In the genomic region with DNA sequence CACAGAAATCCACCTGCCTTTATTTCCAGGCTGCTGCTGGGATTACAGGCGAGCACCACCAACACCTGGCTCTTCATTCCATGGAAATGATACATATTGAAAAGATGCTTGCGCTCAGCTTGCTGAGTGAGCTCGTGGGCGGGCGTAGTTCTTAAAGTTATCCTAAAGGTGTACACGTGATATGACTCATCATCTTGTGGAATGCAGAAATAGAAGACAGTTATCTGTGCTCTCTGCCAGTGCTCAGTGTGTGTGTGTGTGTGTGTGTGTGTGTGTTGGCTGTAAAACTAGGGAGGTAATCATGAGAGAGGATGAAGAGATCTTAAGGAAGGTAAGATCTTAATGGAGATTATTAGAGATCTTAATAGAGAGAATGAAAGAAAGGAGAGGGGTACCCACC, we compare ENCODE assay signal across 14 mouse cellular contexts. TPM values are rescaled to one million over a fixed set of nuclear protein-coding genes. Genes with fewer than 3 reads are reported as not detected.
DNase-seq lines count a peak whose midpoint lies in the region.
"Had no signal": no experiment of that assay in that cellular context is flagged by ENCODE, and none has a peak within 500 bp of the region (broad histone marks: within the 10 kb centered on the region; RNA-seq: fewer than 3 reads in every experiment).

No protein-coding gene starts in this region.

- peak; percentile 72 for DNase-seq in left cerebral cortex, adult 11 months (ENCODE audit: low spot score)
- DNase-seq in left cerebral cortex, postnatal 4 days, result no peak
- peak; percentile 14 for DNase-seq in NIH3T3 (ENCODE audit: low read depth)
- DNase-seq in induced T-regulatory cell, adult 2 months (ENCODE audit: low read depth), result peak; percentile 41
- peak; percentile 55 for DNase-seq in right cerebral cortex, postnatal 14 days
- DNase-seq in adrenal gland, adult 8-10 months, result no peak
- no peak for DNase-seq in cerebellum, postnatal 14 days
- no peak for DNase-seq in cerebellum, adult 18-20 months
- DNase-seq: cerebellum, adult 11-12 months; embryo, embryonic 11 days; gastrocnemius, adult 2 months; kidney, adult 9 months; layer of hippocampus, postnatal 36 days; lung, postnatal 4 days had no signal

- intact Hi-C loops in left cerebral cortex, postnatal 4 days (cut with DNase I), result no loop called here

RNA-seq across cellular contexts. Expression of a gene that starts 11.4 kb away (rescaled TPM):
- total RNA-seq in left cerebral cortex, postnatal 4 days (2021), result 10 to 100 TPM; 33.5 to 35.5 TPM
- 100 to 1,000 TPM in 3 of 4 experiments, 10 to 100 TPM in 1; 91.2 to 155 (median 133) TPM for total RNA-seq in adrenal gland, adult 8-10 months (2022)

Comparison
In these comparisons a context has a peak if more than half of its experiments do, and no peak if none do; other contexts are left out.
1. DNase-seq: peak in left cerebral cortex, adult 11 months (single experiment), NIH3T3 (single experiment), induced T-regulatory cell, adult 2 months (single experiment) and right cerebral cortex, postnatal 14 days (single experiment); none in left cerebral cortex, postnatal 4 days (single experiment), adrenal gland, adult 8-10 months (single experiment), cerebellum, postnatal 14 days (0 of 2) and cerebellum, adult 18-20 months (0 of 2).